Mouse (Mus musculus): ENCODE results near the gene Cavin4.
A peak's percentile ranks its signal among the peaks of the same experiment; 100 is the strongest.

The Cavin4 gene

DNA sequence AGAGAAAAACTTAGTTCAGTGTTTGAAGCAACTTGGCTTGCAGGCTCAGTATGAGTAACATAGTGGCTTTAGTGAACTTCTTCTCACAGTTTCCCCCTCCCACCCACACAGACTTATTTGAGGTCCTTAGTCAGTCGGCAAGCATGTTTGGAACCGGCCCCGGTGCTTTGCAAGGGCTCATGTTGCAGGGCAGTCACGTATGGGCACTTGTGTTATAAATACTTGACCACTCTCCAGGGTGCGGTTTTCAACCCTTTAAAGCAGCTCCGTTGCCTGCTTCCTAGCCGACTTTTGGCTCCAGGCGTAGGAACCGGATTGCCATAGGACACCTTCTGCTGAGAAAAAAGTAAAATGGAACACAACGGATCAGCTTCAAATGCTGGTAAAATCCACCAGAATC lies at the start of gene Cavin4:
Cavin4 (plus strand) TSS at position 244 of the 400 bp plus-strand sequence.
- DNase-seq (ENCODE audit: low spot score) = no peak

DNA sequence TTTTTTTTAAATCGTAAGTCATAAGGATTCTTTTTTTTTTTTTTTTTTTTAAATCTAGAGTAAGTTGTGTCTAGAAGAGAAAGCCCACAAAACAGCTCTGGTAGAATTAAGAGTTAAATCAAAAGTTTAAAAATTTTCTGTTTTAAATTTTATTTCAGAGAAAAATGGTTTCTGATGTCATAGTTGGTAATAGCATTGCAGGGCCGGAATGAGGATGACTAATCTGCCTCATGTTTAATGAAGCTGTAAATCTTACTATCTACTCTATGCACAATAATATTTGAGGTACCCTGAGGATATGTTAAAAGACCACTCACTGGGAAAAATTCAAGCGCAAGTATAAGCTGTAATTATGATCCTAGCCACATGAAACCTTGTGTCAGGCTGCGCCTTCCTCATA lies 47.8 kb upstream of the Cavin4 start:
- no peak for DNase-seq (ENCODE audit: low spot score)

DNA sequence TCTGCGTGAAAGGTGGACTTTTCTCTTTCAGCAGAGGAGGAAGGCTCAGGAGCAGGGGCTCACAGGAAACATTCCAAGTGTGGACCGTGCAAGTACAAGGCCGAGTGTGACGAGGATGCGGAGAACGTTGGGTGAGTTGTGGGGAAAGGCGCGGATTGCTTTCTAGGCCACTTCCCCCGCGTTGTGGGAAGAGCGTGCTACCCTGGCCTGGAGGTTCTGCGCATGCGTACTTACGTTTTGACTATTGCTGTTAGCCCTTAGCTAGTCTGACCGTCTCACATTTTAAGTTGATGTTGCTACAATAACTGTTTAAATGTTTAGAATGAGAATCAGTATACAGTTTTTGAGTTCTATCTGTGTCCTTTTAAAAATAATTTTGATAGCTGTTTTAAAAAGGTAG lies 46.1 kb upstream of the Cavin4 start:
- no peak for DNase-seq (ENCODE audit: low spot score)

DNA sequence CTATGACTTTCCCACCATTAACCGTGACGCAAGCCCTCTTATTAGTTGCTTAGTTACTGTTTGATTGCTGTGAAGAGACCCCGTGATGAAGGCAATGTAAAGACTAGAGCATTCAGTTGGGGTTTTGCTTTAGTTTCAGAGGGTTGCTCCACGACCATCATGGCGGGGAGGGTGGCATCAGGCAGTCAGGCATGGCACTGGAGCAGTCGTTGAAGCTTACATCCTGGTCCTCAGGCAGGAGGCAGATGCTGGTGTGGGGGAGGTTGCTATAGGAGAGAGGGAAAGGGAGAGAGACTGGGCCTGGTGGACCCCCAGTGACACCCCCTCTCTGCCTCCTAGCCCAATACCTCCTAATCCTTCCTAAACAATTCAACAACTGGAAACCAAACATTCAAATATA lies 43.2 kb upstream of the Cavin4 start:
- DNase-seq (ENCODE audit: low spot score) = no peak

DNA sequence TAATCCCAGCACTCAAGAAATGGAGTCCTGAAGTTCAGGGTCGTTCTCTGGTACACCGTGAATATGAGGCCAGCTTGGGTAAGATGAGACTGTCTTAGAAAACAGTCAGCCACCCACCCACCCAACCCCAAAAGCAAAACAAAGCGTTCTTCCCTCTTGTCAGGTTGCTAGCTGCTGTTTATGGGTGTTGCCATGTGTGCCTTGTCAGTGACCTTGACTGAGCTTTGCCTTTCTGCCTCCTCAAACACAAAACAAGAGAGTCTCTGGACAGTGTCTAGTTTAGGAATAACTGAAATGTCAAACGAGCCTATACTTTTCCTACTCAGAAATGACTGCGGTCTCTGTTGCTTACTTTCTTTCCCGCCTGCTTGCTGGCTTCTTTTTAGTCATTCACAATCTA lies 41.1 kb upstream of the Cavin4 start:
- no peak for DNase-seq (ENCODE audit: low spot score)

DNA sequence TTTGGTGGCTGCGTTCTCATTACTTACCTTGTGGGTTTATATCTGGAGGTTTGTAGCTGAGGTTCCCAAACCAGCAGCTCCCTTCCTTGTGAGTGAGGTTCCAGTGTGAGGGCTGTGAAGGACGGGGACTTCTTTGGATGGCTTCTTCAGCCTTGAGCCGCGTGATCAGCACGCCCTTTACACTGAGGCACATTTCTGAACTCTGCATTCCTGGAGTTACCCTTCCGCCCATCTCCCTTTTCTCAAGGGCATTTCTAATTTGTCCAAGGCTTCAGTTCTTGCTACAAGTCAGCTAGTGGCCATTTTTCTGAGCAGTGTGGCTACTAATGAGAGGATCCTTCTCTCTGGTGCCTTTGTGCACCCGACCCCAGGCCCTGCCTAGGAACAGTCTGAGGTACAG lies 40.4 kb upstream of the Cavin4 start:
- no peak for DNase-seq (ENCODE audit: low spot score)

DNA sequence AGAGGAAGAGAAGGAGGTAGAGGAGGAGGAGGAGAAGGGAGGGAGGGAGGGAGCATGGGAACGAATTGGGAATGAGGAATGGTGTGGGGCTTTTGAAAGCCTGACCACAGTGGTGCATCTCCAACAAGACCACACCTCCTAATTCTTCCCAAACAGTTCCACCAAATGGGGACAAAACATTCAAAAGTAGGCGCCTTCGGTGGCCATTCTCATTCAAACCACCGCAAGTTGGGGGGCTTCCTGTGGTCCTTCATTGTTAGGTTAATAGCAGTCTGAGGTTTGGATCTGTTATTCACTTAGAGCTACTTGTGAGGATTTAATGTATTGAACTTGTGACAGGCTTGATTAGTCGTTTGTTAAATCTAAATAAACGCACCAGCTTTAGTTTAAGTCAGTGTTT lies 38.4 kb upstream of the Cavin4 start:
- DNase-seq (ENCODE audit: low spot score) = no peak

DNA sequence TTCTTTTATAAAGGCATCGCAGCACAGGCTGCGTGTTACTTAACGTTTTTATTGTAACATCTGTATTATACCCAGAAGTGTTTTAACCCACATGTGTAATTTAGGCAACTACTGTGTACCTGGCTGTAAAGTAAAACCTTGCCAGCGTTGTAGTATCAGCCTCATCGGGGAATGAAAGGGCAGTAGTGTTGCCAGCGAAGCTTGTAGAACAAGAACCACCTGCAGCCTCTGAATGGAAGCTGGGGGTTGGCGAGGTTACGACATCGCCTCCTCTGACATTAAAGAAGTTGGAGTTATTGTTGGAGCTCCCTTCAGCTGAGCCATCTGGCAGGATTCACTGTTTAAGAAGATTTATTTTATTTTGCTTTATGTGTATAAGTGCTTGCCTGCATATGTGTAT lies 37.5 kb upstream of the Cavin4 start:
- no peak for DNase-seq (ENCODE audit: low spot score)

DNA sequence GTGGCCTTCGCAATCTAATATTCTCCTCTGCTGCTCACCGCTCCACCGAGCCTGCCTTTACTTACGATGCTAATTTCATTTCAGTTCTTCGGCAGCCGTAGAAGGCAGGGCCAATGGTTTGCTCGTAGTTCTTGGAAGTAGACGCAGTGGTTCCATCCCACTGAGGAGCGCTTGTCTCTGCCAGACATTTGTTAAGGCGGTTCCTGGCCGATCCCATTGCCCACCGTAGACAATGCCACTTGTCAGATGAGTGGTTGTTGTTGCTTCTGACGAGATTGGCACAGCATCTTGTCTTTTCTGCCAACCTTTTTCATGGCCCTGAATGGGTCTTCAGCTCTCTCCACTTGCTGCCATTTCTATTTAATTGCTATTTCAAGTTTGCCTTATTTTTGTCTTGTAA lies 33.9 kb upstream of the Cavin4 start:
- DNase-seq (ENCODE audit: low spot score) = no peak

DNA sequence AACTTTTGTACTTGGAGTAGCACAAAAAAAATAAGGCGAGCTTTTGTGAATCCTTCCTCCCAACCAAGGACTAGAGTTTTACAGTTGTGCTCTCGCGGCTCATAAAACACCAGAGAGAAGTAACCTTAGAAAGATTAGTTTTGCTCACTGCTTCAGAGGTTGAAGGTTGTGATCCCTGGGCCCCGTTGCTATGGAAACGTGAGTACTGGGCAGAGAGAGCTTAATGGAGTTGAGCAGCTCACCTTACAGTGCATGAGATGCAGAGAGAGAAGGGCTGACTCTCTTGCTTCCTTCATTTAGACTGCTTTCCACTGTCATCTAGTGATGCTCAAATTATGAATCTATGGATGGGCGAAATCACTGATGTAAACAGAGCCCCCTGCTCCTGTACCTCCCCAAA lies 29.8 kb upstream of the Cavin4 start:
- no peak for DNase-seq (ENCODE audit: low spot score)

DNA sequence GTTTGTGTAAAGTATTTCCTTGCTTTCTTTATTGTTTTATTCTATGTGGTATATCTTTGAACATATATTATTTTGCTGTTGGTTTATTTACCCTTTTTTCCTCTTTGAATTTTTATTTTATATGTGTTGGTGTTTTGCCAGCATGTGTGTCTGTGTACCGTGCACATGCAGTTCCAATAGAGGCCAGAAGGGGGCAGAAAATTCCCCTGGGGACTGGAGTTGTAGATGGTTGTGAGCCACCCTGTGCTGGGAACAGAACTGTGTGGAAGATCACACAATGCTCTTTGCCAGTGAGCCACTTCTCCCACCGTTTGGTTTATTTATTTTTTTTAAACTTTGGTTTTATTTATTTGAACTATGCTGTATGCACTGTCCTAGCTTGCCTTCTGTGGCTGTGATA lies 29.3 kb upstream of the Cavin4 start:
- no peak for DNase-seq (ENCODE audit: low spot score)

DNA sequence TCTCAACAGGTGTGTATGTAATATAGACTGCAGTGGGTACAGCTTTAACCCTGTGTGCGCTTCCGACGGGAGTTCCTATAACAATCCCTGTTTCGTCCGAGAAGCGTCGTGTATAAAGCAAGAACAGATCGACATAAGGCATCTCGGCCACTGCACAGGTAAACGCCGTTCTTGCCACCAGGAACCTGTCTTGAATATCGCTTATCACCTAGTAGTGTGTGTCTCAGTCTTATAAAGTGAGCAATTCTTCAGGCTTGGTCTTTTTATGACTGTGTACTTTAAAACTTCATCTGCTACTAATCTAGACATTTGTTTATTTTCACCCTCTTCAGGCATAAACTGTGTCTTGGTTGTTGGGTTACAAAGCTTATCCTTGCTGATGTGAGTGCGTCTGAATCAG lies 26.5 kb upstream of the Cavin4 start:
- no peak for DNase-seq (ENCODE audit: low spot score)

DNA sequence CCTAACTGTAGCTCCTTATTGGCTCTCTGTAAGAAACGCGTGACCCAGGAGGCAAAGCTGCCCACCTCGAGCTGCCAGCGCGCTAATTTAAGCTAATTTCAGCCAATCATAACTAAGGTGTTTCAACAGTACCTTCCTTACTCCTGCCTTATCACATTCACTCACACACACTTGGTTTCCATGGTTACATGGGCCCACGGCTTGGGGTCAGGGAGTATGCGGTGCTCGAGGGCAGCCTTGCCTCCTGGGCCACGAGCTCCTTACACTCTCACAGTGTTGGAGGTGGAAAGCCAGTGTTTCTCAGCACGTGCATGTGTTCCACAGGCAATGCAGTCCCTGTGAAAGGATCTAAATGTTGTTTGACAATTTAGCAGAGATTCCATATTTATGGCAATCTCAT lies 25.2 kb upstream of the Cavin4 start:
- DNase-seq (ENCODE audit: low spot score) = no peak

DNA sequence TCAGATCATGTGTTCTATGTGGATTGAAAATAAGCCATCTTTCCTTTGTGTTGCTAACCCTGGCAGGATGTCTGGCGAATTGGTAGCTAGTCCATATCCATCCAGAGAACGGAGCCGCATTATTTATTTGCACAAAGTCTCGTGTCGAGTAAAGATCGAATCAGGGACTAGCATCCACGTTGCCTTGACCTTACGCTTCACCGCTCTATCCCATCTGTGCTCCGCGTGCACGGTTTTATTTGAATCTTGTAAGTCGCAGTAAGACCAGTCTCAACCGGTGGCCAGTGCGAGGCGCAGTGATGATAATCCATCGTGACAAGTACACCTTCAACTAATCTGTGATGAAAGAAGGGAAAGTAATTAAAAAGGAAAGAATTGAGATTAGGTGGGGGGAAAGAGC lies 23.8 kb upstream of the Cavin4 start:
- no peak for DNase-seq (ENCODE audit: low spot score)

DNA sequence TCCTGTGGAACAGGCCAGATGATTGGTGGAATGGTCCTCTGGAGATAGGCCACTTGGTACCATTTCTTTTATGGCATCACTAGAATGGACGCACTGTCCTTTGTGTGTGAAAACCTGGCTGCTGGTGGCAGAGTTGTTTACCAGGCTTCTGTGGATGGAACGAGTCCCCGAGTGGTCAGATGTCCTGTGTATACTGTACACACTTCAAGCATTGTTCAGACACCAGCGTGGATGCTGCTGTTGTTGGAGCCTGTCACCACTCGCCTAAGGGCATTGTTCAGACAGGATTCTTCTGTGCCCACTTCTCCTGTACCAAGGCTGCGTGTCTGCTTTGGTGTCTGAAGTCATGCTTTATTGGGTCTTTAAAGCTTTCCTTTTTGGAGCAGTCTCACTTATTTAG lies 19.5 kb upstream of the Cavin4 start:
- DNase-seq (ENCODE audit: low spot score) = peak; percentile 68

DNA sequence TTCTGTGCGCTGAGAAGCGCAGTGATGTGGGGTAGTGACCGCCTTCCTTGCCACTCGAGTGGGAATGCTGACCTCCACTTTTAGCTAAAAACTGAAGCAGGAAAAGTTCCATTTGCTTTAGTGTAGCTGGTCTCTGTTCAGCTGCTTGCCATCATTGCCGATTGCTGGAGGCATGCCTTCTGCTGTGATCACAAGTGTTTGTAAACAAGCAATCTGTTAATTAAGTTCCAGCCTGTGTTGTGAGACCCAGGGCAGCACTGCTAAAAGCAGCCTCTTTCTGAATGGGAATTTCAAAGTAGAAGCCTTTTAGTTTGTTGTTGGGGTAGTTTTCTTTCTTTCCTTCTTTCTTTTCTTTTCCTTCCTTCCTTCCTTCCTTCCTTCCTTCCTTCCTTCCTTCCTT lies 17.2 kb upstream of the Cavin4 start:
- DNase-seq (ENCODE audit: low spot score) = no peak

DNA sequence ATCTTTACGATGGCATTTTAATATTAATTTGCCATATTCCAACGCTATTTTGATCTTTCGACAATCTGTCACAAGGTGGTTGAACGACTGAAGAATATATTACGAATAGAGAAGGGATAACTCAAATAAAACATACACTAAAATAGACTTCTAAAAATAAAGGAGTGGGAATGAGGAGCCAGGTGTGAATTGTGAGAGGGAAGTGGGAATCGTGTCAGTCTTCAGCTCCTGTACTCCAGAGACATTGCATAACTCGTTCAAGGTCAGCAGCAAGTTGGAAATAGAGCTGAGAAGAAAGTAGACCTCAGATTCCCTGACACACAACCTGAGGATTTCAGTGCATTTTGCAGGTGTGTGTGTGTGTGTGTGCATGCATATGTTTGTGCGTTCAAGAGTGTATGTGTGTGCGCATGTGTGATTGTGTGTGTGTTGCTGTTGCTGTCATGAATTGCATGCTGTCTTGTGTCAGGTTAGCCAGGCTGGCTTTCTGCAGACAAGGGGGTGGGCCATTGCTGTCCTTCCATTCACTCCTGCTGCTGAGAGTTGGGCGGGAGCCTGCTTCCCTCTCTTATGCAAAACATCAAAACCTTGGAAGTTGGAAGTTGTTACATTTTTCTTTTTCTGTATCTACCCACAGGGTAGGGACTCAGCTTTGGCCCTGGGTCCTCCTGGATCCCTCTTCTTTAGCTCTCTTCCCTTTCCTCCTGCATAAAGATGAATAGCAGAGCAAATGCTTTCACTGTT lies 12.5 kb upstream of the Cavin4 start:
- no peak for DNase-seq (ENCODE audit: low spot score)

DNA sequence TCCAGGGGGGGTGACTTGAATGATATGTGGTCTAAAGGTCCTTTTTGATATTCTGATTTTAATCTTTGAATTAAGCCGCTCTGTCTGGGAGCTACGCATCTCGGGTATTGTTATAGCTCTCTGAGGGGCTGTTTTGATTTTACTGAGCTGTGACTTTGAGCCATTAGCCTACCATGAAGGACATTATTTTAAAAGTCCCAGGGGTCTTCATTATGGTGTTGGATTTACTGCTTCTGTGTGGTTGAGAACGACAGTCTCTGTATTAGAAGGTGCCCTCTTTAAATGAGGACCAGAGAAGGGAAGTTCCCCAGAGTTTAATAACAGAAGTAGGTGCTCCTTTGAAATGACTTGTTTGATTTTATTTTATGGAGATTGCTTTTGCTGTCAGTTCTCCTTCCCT lies 9.2 kb upstream of the Cavin4 start:
- DNase-seq (ENCODE audit: low spot score) = no peak

DNA sequence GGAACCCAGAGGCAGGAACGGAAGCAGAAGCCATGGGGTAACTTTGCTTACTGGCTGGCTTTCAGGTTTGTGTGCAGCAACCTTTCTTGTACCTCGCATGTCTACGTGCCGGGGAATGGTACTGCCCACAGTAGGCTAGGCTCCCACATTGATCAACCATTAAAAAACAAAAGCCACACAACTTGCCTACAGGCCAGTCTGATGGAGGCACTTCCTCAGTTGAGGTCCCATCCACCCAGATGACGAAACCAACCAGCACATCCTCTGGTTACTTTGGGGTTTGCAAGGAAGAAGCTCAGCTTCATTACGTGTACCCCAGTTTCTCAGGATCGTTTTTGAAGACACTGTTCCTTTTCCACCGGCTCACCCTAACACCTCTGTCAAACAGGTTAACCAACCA lies 6.8 kb upstream of the Cavin4 start:
- DNase-seq (ENCODE audit: low spot score) = no peak

DNA sequence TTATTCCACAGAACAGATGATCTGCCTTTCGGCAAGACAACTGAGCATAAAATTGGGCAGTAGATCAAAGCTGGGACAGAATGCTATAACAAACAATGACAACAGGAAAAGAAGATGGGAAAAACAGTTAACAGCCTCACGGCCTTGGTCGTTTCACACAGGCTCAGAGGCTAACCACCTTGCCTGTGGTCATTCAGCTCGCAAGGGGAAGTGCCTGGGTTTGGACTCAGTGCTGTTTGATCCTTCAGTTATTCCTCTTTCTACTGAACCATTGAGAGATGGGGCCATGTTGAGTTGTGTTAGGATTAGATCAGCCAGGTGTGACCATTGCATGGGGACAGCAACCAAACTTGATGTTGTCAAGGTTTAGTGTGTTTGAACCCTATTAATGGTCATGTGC lies 3.2 kb upstream of the Cavin4 start:
- DNase-seq (ENCODE audit: low spot score) = no peak

DNA sequence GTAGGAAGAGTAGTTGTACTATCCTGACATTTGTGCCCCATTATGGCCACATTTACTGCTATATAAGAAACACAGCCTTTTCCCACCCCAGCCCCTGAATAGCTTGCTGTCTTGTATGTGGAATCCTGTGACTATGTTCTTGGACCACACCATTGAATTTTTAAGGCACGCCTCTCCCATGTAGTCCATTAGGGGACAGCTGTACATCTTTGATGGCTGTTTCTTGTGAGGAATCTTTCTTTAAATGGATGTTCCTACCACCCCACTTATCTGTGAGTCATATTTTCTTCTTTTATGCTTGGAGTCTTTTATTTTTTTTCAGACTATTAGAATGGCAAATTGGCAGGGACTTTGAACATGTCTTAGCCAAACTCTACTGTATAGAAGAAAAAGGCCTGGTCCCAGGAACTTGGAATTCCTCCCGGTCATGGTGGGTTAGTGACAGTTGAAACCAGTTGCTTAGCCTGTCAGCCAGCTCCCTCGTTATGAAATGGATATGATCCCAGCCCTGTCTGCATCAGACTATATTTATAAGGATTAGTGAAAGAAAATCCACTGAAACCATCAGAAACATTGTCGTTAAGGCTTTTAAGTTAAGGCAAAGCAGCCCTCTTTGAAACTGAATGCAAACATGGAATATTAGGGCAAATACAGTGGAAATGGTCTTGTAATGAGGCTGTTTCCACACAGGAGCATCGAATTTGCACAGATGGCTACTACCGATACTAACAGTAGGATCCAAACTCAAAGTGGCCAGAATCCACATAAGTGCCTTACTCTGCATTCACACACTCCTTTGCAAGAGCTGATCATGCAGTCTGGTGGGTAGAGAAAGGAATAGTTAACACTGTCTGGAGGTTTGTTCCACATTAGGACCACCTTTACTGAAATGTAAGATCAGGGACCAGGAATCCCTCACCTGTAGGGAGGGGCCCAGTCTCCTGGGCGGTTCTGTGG lies 2.4 kb upstream of the Cavin4 start:
- DNase-seq (ENCODE audit: low spot score) = no peak

DNA sequence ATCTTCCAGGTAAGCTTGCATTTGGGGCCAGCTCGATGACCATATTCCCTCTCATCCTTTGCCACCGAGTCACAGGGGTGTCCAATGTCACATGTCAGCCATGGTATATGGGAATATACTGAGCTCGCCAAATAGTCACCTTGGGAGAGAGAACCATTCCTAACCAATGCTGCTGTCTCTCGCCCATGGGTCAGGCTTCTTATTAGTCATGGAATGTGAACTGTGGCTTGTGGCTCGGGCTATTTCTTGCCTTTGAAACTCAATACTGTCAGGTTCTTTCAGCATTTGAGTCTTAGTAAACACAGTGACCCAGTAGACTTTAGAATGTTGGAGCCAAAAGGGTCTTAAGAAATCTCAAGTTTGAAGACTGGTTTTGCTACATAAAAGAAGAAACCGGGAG lies 707 bp downstream of the Cavin4 start:
- no peak for DNase-seq (ENCODE audit: low spot score)

DNA sequence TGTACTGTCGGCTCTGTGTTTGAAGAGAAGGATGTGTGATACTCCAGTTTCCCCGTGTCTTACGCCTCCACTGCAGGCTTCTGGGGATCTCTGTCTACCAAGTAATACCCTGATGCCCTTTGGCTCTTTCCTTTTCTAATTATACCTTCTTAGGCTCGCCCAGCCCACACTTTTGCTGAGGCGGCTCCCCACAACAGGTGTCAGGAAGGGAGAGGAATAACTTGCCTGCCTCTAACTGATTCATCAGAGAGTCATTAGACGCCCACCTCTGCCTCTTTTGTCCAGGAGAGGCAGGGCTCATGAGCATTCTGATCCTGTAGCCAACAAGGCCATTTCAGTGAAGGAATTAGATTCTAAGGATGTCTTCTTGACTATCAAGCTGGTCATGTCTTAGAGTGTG lies 4.0 kb downstream of the Cavin4 start:
- no peak for DNase-seq (ENCODE audit: low spot score)

DNA sequence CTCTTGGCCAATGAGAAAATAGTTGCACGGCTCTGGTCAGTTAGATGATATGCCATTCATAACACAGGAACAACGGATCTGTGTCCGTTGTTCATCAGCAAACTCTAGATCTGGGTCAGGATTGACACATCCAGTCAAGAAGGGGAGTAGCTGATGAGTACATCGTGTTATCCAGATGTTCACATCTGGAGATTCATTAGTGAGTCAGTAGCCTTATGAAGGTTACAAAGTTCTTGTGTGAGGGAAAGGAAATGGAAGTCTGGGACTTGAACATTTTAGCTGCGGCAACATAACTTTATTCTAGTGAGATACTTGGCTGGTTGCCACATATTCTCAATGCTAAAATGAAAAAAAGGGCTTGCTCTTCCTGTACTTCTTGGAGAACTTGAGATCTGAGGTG lies 9.6 kb downstream of the Cavin4 start:
- no peak for DNase-seq (ENCODE audit: low spot score)
